Mouse (Mus musculus) layer of hippocampus, postnatal 10 days (tissue): ENCODE results near the gene Atp5f1. TPM values are rescaled to one million over a fixed set of nuclear protein-coding genes. Genes with fewer than 3 reads are reported as not detected.
"Not testable (repeated sequence)": the region's sequence is repeated elsewhere in the genome, so short reads cannot be mapped to it uniquely, and the experiment has no call there.

ENCODE experiments used
- DNase-seq, 2 experiments: peaks; one replicate each; pipeline ENCODE4 v3.0.0; 2021; ENCODE audit warnings: low spot score in 2 of 2
- long read RNA-seq: library from polyadenylated mRNA; stranded (forward); transcript quantifications from one replicate; pipeline ENCODE4 v2.0.0, GENCODE M21; 2023
- total RNA-seq, 2 experiments: library from RNA; stranded (reverse); gene quantifications; 2 replicates each; pipeline ENCODE4 v1.2.3; 2021

Gene Atp5f1
- 100 to 1,000 TPM; 325 to 334 TPM for total RNA-seq
- long read RNA-seq, partial matches to known transcripts = 633 of 647 reads
- long read RNA-seq, other reads (novel, unspliced or antisense) = 14 of 647 reads

- no peak for DNase-seq
Observed at GRCm38 (mm10) chr3:105959999-105960398, at the start of gene Atp5f1. TSS of gene Atp5f1 (minus strand) at chr3:105960099.

- DNase-seq = not testable (repeated sequence)
Observed at GRCm38 (mm10) chr3:106003360-106003759, 43.5 kb upstream of the Atp5f1 start.

GRCm38 (mm10) chr3:106001416-106002370 is 41.8 kb upstream of the Atp5f1 start:
- DNase-seq = peak in 1 of 2 experiments; percentile 13

GRCm38 (mm10) chr3:106000707-106001375 is 40.9 kb upstream of the Atp5f1 start:
- no peak for DNase-seq

GRCm38 (mm10) chr3:105994730-105995129 is 34.8 kb upstream of the Atp5f1 start:
- DNase-seq = no peak

GRCm38 (mm10) chr3:105991653-105992283 is 31.9 kb upstream of the Atp5f1 start:
- DNase-seq = peak; percentile 64 to 68

GRCm38 (mm10) chr3:105989611-105990010 is 29.7 kb upstream of the Atp5f1 start:
- not testable (repeated sequence) for DNase-seq

- no peak for DNase-seq
Observed at GRCm38 (mm10) chr3:105974174-105974573, 14.3 kb upstream of the Atp5f1 start.

GRCm38 (mm10) chr3:105973411-105973810 is 13.5 kb upstream of the Atp5f1 start, which contains the start of gene Ovgp1:
TSS of gene Ovgp1 (plus strand) at chr3:105973711.
- no peak for DNase-seq

- DNase-seq = no peak
Observed at GRCm38 (mm10) chr3:105971831-105972446, 12.0 kb upstream of the Atp5f1 start.

- DNase-seq = no peak
Observed at GRCm38 (mm10) chr3:105960700-105961099, 801 bp upstream of the Atp5f1 start.

GRCm38 (mm10) chr3:105959585-105959984 is 314 bp downstream of the Atp5f1 start:
- DNase-seq = no peak

GRCm38 (mm10) chr3:105958974-105959580 is 822 bp downstream of the Atp5f1 start, which contains the start of gene Wdr77:
TSS of gene Wdr77 (plus strand) at chr3:105959369.
- peak; percentile 92 to 96 for DNase-seq

- no peak for DNase-seq
Observed at GRCm38 (mm10) chr3:105958204-105958603, 1.7 kb downstream of the Atp5f1 start.

- no peak for DNase-seq
Observed at GRCm38 (mm10) chr3:105957235-105957634, 2.7 kb downstream of the Atp5f1 start.

- no peak for DNase-seq
Observed at GRCm38 (mm10) chr3:105951348-105951747, 8.6 kb downstream of the Atp5f1 start.

GRCm38 (mm10) chr3:105936111-105936510 is 23.8 kb downstream of the Atp5f1 start:
- no peak for DNase-seq

- DNase-seq = peak in 1 of 2 experiments; percentile 37
Observed at GRCm38 (mm10) chr3:105935033-105935432, 24.9 kb downstream of the Atp5f1 start.

- no peak for DNase-seq
Observed at GRCm38 (mm10) chr3:105933926-105934325, 26.0 kb downstream of the Atp5f1 start.
